Mouse (Mus musculus): ENCODE data around the gene Fshr. TPM values are rescaled to one million over a fixed set of nuclear protein-coding genes. Genes with fewer than 3 reads are reported as not detected.

Gene Fshr
- total and polyA plus RNA-seq, 2 experiments from 2014 or later = not detected

GRCm38 (mm10) chr17:89064327-89065095 lies 136.0 kb downstream of the Fshr start:
- Histone ChIP-seq H3K27me3 (ENCODE audit: insufficient read depth, low read length) (no peaks in the 10 kb centered on the region), H3K4me3 (ENCODE audit: low read depth, low read length) (no peak overlapping the region), H3K36me3 (ENCODE audit: insufficient read depth) (no peaks in the 10 kb centered on the region), H3K4me1 (ENCODE audit: insufficient read depth) (peaks cover 10% of the 10 kb centered on the region; the same call in 1 of the 2 replicates), H3K9me3 (ENCODE audit: low read length) (no peaks in the 10 kb centered on the region), H3K4me2 (ENCODE audit: low read depth) (no peak overlapping the region), H3K27ac (ENCODE audit: low read depth, low read length) (peak overlapping the region; percentile 30; the same call in 1 of the 2 replicates), H3K9ac (no peak overlapping the region)
- 48% methylated on average over 3 of the region's 3 CpGs for WGBS
- DNase-seq = no peak
- ATAC-seq = peak; percentile 76
- TF ChIP-seq CTCF (IDR thresholded peaks at IDR 0.05; ENCODE audit: low read depth) = no peak

- ATAC-seq = no peak
- 82% methylated on average over 8 of the region's 8 CpGs for WGBS
- TF ChIP-seq CTCF (IDR thresholded peaks at IDR 0.05; ENCODE audit: low read depth) = no peak
- Histone ChIP-seq H3K27ac (ENCODE audit: low read depth, low read length) (no peak overlapping the region), H3K4me2 (ENCODE audit: low read depth) (no peak overlapping the region), H3K4me1 (ENCODE audit: insufficient read depth) (peaks cover 10% of the 10 kb centered on the region; the same call in 1 of the 2 replicates), H3K9me3 (ENCODE audit: low read length) (no peaks in the 10 kb centered on the region), H3K27me3 (ENCODE audit: insufficient read depth, low read length) (no peaks in the 10 kb centered on the region), H3K4me3 (ENCODE audit: low read depth, low read length) (no peak overlapping the region), H3K36me3 (ENCODE audit: insufficient read depth) (no peaks in the 10 kb centered on the region), H3K9ac (no peak overlapping the region)
- DNase-seq = no peak
These were observed 138.0 kb downstream of the Fshr start for GRCm38 (mm10) chr17:89062348-89062949.

DNA sequence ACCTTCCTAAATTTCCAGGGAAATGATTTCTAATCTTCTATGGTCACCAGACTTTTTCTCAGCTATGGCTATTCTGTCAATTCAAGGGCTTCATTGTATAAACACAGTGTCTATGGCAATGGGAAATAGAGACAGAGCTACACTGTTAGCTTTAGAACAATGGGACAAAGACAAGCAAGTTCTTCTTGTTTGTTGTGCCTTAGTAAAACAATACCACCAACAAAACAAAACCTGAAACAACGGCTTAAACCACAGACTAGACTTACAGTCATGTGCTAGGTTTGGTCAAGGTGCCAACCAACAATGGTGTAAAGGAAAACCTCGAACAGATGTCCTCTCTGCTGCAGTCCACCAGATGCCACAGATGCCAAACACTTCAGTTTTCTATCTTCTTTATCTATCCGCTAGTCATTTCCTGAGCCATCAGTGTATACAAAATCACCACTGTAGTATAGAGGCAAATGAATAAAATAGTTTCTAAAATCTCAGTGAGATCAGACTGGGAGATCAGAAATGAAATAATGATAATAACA lies 149.4 kb downstream of the Fshr start:
- H3K4me3 ChIP-seq (ENCODE audit: low read depth, low read length) = no peak overlapping the region
- no peak for TF ChIP-seq CTCF (IDR thresholded peaks at IDR 0.05; ENCODE audit: low read depth)
- no peaks in the 10 kb centered on the region for H3K4me1 ChIP-seq (ENCODE audit: insufficient read depth)
- H3K36me3 ChIP-seq (ENCODE audit: insufficient read depth) = no peaks in the 10 kb centered on the region
- no peak overlapping the region for H3K4me2 ChIP-seq (ENCODE audit: low read depth)
- DNase-seq = no peak
- 89% methylated on average over 3 of the region's 3 CpGs for WGBS
- H3K27ac ChIP-seq (ENCODE audit: low read depth, low read length) = no peak overlapping the region
- H3K27me3 ChIP-seq (ENCODE audit: insufficient read depth, low read length) = no peaks in the 10 kb centered on the region
- ATAC-seq = no peak
- H3K9ac ChIP-seq = no peak overlapping the region
- no peaks in the 10 kb centered on the region for H3K9me3 ChIP-seq (ENCODE audit: low read length)

DNA sequence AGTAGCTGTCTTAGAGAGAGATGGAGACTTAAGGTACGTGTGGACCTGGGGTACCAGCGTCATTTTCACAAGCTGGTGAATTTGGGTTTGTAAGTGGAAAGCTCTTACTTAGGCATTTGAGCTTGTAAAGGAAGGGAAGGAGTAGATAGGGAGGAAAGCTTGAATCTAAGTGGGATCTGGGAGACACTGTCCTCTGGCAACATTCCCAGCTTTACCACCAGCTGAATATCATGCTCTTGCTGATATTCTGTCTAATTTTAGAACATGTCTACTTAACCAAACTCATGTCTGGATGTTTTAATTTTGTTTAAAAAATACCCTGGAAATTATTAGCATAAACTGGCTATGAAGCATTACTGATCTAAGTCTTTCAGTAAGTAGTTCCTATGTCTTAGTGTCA lies 151.4 kb downstream of the Fshr start:
- no peak overlapping the region for H3K4me2 ChIP-seq (ENCODE audit: low read depth)
- peak; percentile 22 for DNase-seq
- WGBS = 95% methylated on average over 2 of the region's 2 CpGs
- no peaks in the 10 kb centered on the region for H3K4me1 ChIP-seq (ENCODE audit: insufficient read depth)
- ATAC-seq = no peak
- TF ChIP-seq CTCF (IDR thresholded peaks at IDR 0.05; ENCODE audit: low read depth) = no peak
- no peak overlapping the region for H3K27ac ChIP-seq (ENCODE audit: low read depth, low read length)
- H3K27me3 ChIP-seq (ENCODE audit: insufficient read depth, low read length) = no peaks in the 10 kb centered on the region
- no peak overlapping the region for H3K4me3 ChIP-seq (ENCODE audit: low read depth, low read length)
- H3K9ac ChIP-seq = no peak overlapping the region
- H3K9me3 ChIP-seq (ENCODE audit: low read length) = no peaks in the 10 kb centered on the region
- no peaks in the 10 kb centered on the region for H3K36me3 ChIP-seq (ENCODE audit: insufficient read depth)

DNA sequence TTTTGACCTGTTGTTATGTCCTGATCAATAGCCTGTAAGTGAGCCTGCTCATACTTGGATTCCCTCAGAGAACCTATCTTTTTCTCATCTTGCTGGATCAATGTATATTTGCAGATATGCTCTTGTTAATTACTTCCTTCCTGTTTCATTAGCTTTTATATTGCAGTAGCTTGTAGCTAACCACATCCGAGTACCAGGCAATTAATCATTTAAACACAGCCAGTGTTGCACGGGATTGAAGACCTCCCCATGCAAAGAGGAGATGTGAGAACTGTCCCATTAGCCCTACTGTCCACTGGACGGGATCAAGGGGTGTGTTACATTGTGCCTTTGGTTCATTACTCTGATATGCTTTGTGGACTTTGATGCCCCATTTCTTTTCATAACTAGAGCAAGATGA lies 154.5 kb downstream of the Fshr start:
- Histone ChIP-seq H3K36me3 (ENCODE audit: insufficient read depth) (no peaks in the 10 kb centered on the region), H3K9me3 (ENCODE audit: low read length) (no peaks in the 10 kb centered on the region), H3K27me3 (ENCODE audit: insufficient read depth, low read length) (no peaks in the 10 kb centered on the region), H3K4me2 (ENCODE audit: low read depth) (no peak overlapping the region), H3K4me1 (ENCODE audit: insufficient read depth) (no peaks in the 10 kb centered on the region), H3K4me3 (ENCODE audit: low read depth, low read length) (no peak overlapping the region), H3K9ac (no peak overlapping the region), H3K27ac (ENCODE audit: low read depth, low read length) (no peak overlapping the region)
- DNase-seq (no peak), ATAC-seq (no peak)
- TF ChIP-seq CTCF (IDR thresholded peaks at IDR 0.05; ENCODE audit: low read depth) = no peak
- 66% methylated on average over 3 of the region's 3 CpGs for WGBS

- H3K4me3 ChIP-seq (ENCODE audit: low read depth, low read length) = no peak overlapping the region
- no peak overlapping the region for H3K9ac ChIP-seq
- DNase-seq (no peak), ATAC-seq (no peak)
- no peak overlapping the region for H3K4me2 ChIP-seq (ENCODE audit: low read depth)
- no peaks in the 10 kb centered on the region for H3K36me3 ChIP-seq (ENCODE audit: insufficient read depth)
- no peaks in the 10 kb centered on the region for H3K4me1 ChIP-seq (ENCODE audit: insufficient read depth)
- no peak for TF ChIP-seq CTCF (IDR thresholded peaks at IDR 0.05; ENCODE audit: low read depth)
- H3K27me3 ChIP-seq (ENCODE audit: insufficient read depth, low read length) = no peaks in the 10 kb centered on the region
- H3K9me3 ChIP-seq (ENCODE audit: low read length) = no peaks in the 10 kb centered on the region
- no peak overlapping the region for H3K27ac ChIP-seq (ENCODE audit: low read depth, low read length)
- WGBS = 82% methylated on average over 5 of the region's 5 CpGs
These were observed 163.8 kb downstream of the Fshr start for GRCm38 (mm10) chr17:89036723-89037122.

DNA sequence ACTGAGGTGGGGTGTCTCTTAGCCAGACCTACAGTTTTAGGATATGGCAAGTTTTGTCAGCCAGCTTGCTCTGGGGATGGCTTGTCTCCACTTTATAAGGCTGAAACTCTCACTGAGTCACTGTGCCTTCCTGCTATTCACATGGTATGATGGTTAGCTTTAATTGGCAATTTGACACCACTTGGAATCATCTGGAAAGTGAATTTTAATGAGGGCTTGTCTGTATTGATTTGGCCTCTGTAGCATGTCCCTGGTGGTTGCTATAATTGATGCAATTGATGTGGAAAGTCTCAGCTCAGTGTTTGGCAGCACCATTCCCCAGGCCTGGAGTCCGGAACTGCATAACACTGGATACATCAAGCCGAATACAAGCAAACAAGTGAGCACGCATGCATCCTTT lies 164.4 kb downstream of the Fshr start:
- Histone ChIP-seq H3K4me1 (ENCODE audit: insufficient read depth) (no peaks in the 10 kb centered on the region), H3K4me3 (ENCODE audit: low read depth, low read length) (no peak overlapping the region), H3K27me3 (ENCODE audit: insufficient read depth, low read length) (no peaks in the 10 kb centered on the region), H3K4me2 (ENCODE audit: low read depth) (no peak overlapping the region), H3K9ac (no peak overlapping the region), H3K9me3 (ENCODE audit: low read length) (no peaks in the 10 kb centered on the region), H3K36me3 (ENCODE audit: insufficient read depth) (no peaks in the 10 kb centered on the region), H3K27ac (ENCODE audit: low read depth, low read length) (no peak overlapping the region)
- 75% methylated on average over 3 of the region's 3 CpGs for WGBS
- DNase-seq = no peak
- ATAC-seq = no peak
- TF ChIP-seq CTCF (IDR thresholded peaks at IDR 0.05; ENCODE audit: low read depth) = no peak

Measured in forebrain, postnatal 0 days (tissue).